Mouse (Mus musculus) kidney, adult 2 months (tissue): ENCODE results near the gene Ak7.

Experiments
- CTCF ChIP-seq: fragments of 200-500 bp; conservative IDR thresholded peaks from 2 replicates; pipeline ENCODE4 v1.5.1; 2011; ENCODE audit warnings: low read depth, mild to moderate bottlenecking, control low read depth, low read length, moderate library complexity, mixed read lengths; ENCODE audit not compliant: insufficient read depth, insufficient read length
- POLR2A ChIP-seq: fragments of 200-500 bp; IDR thresholded peaks from one replicate; pipeline ENCODE4 v1.6.1; 2011; ENCODE audit warnings: low read depth, low read length, control low read depth

GRCm38 (mm10) chr12:105798001-105798400 lies 92.2 kb downstream of the Ak7 start:
- no peak for TF ChIP-seq POLR2A
- TF ChIP-seq CTCF: no peak
